In the genomic region with DNA sequence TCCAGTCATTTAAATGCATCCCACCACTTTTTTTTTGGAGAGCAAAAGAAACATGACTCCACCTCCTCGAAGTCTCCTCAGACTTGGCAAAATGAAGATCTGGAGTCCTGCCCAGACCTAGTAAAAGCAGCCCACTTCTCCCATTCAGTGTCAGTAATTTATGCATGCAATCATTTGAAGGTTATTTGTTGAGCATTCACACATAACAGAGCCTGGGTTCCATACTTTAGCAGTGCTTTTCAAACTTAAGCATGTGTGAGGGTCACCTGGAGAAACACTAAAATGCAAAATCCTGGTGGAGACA, we compare ENCODE assay signal across 11 mouse cellular contexts.
A peak's percentile ranks its signal among the peaks of the same experiment; 100 is the strongest.
DNase-seq lines count a peak whose midpoint lies in the region; ATAC-seq and TF ChIP-seq lines count a peak whose summit lies in the region.
"Had no signal": no experiment of that assay in that cellular context is flagged by ENCODE, and none has a peak within 500 bp of the region (broad histone marks: within the 10 kb centered on the region; RNA-seq: fewer than 3 reads in every experiment).

No protein-coding gene starts in this region.

- no peak overlapping the region for H3K27ac ChIP-seq in limb, embryonic 14.5 days (replicated peaks; ENCODE audit: low read depth, low read length)
- no peak overlapping the region for H3K27ac ChIP-seq in limb, embryonic 10.5 days
- H3K27ac ChIP-seq in forebrain, embryonic 15.5 days (replicated peaks), result no peak overlapping the region
- H3K27ac ChIP-seq in intestine, embryonic 15.5 days, result no peak overlapping the region

- peaks cover 4% of the 10 kb centered on the region; the same call in 1 of the 2 replicates for H3K27me3 ChIP-seq in limb, embryonic 14.5 days (ENCODE audit: control insufficient read depth, insufficient read depth, low read length)
- peaks cover 99% of the 10 kb centered on the region for H3K27me3 ChIP-seq in limb, embryonic 10.5 days (ENCODE audit: low read depth, poor library complexity, severe bottlenecking)
- no peaks in the 10 kb centered on the region for H3K27me3 ChIP-seq in forebrain, embryonic 15.5 days
- no peaks in the 10 kb centered on the region for H3K27me3 ChIP-seq in intestine, embryonic 15.5 days (replicated peaks)

- no peak overlapping the region for H3K4me3 ChIP-seq in limb, embryonic 14.5 days (replicated peaks; ENCODE audit: low read length)
- no peak overlapping the region for H3K4me3 ChIP-seq in limb, embryonic 10.5 days
- H3K4me3 ChIP-seq in forebrain, embryonic 15.5 days, result no peak overlapping the region
- H3K4me3 ChIP-seq in intestine, embryonic 15.5 days (replicated peaks), result no peak overlapping the region

- 0 out of 2 replicates have a peak, but pooled peaks cover 3% of the 10 kb centered on the region for H3K4me1 ChIP-seq in limb, embryonic 14.5 days (ENCODE audit: control insufficient read depth, insufficient read depth, low read length)
- no peaks in the 10 kb centered on the region for H3K4me1 ChIP-seq in limb, embryonic 10.5 days
- peaks cover 14% of the 10 kb centered on the region for H3K4me1 ChIP-seq in forebrain, embryonic 15.5 days
- no peaks in the 10 kb centered on the region for H3K4me1 ChIP-seq in intestine, embryonic 15.5 days (replicated peaks)

- TF ChIP-seq POLR2A in limb, embryonic 14.5 days (IDR thresholded peaks at IDR 0.05; ENCODE audit: borderline replicate concordance, extremely low read depth, insufficient read depth, insufficient read length), result no peak

- no peak overlapping the region for H3K9ac ChIP-seq in limb, embryonic 14.5 days (ENCODE audit: low read depth, low read length, severe bottlenecking)
- H3K9ac ChIP-seq in forebrain, embryonic 15.5 days (replicated peaks), result no peak overlapping the region
- no peak overlapping the region for H3K9ac ChIP-seq in intestine, embryonic 15.5 days

- 43% methylated on average over 1 of the region's 1 CpGs for WGBS in limb, embryonic 14.5 days
- 89% methylated on average over 1 of the region's 1 CpGs for WGBS in limb, embryonic 10.5 days
- 27% methylated on average over 1 of the region's 1 CpGs for WGBS in forebrain, embryonic 15.5 days
- WGBS in intestine, embryonic 15.5 days, result 43% methylated on average over 1 of the region's 1 CpGs

- no peaks in the 10 kb centered on the region for H3K36me3 ChIP-seq in limb, embryonic 14.5 days (ENCODE audit: control insufficient read depth, insufficient read depth, low read length)
- no peaks in the 10 kb centered on the region for H3K36me3 ChIP-seq in limb, embryonic 10.5 days
- H3K36me3 ChIP-seq in forebrain, embryonic 15.5 days, result no peaks in the 10 kb centered on the region
- H3K36me3 ChIP-seq in intestine, embryonic 15.5 days, result no peaks in the 10 kb centered on the region

- DNase-seq in frontal cortex, adult 2 months (ENCODE audit: extremely low spot score in 1 of 2, low spot score in 1 of 2), result peak; percentile 2 to 62
- DNase-seq in limb, embryonic 14.5 days (ENCODE audit: low spot score), result peak; percentile 56
- no peak for DNase-seq in limb, embryonic 10.5 days (ENCODE audit: low spot score)
- DNase-seq in left cerebral cortex, postnatal 14 days (ENCODE audit: low spot score in 2 of 2), result peak; percentile 31 to 41
- DNase-seq: liver; thymus, postnatal 36 days had no signal

- H3K4me2 ChIP-seq in limb, embryonic 14.5 days (replicated peaks; ENCODE audit: low read depth, low read length, severe bottlenecking), result no peak overlapping the region
- no peak overlapping the region for H3K4me2 ChIP-seq in forebrain, embryonic 15.5 days (replicated peaks)
- H3K4me2 ChIP-seq in intestine, embryonic 15.5 days (replicated peaks), result no peak overlapping the region

- no peak; the same call in 1 of the 2 replicates for ATAC-seq in frontal cortex, adult (ENCODE audit: low TSS enrichment)
- no peak for ATAC-seq in limb, embryonic 14.5 days (ENCODE audit: low FRiP score, low read depth)
- peak; percentile 58 for ATAC-seq in forebrain, embryonic 15.5 days (replicated peaks)
- ATAC-seq in intestine, embryonic 15.5 days, result no peak
- ATAC-seq in megakaryocyte-erythroid progenitor cell, adult 5-6 weeks (replicated peaks; ENCODE audit: low FRiP score, low TSS enrichment, poor library complexity, severe bottlenecking), result no peak
- ATAC-seq: CD4-positive, CD25-positive, alpha-beta regulatory T cell, adult 4 months had no signal

- intact Hi-C loops in left cerebral cortex, postnatal 14 days (cut with DNase I), result no loop called here

- no peaks in the 10 kb centered on the region for H3K9me3 ChIP-seq in limb, embryonic 14.5 days (ENCODE audit: control insufficient read depth, low read length)
- no peaks in the 10 kb centered on the region for H3K9me3 ChIP-seq in limb, embryonic 10.5 days (replicated peaks)
- H3K9me3 ChIP-seq in forebrain, embryonic 15.5 days, result no peaks in the 10 kb centered on the region
- no peaks in the 10 kb centered on the region for H3K9me3 ChIP-seq in intestine, embryonic 15.5 days
